Mouse (Mus musculus): ENCODE measurements around the gene Ajap1.

DNA sequence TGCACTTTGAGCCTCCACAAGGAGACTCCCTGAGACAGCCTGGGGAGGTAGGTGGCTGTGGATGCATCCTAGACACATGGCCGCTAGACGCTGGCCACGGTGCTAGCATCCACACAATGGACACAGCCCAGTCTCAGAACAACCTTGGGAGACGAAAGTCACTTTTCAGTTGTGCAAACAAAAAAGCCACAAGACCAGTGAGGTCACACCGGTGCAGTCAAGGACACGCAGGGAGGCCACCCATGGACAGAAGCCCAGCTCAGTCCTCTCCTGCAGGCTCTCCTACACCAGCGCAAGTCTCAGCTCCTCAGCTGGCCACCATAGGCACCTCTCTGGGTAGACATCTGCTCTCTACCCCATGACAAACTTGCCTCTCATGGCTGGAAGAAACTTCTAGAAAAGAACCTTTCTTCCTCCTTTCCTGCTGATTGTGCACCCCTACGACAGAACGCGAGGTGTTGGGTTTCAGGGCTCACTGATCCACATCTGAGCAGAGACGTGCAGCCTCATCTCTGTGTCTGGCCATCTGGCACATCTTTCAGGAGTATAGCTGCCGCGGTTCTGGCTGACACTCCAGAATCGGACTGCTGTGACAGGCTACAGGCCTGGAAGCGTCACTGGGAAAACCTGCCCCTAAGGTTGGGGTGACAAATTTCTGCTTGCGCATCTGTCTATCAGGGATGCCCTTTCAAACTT, 56.5 kb downstream of the Ajap1 start:
- no peak for TF ChIP-seq CTCF (IDR thresholded peaks at IDR 0.05)
- TF ChIP-seq EP300 (IDR thresholded peaks at IDR 0.05; ENCODE audit: insufficient read depth, low read depth, low read length) = no peak
- TF ChIP-seq POLR2A (IDR thresholded peaks at IDR 0.05; ENCODE audit: insufficient read depth, low read depth, low read length) = no peak
